Mouse (Mus musculus) retina, postnatal 1 day (tissue): ENCODE measurements at regions not wholly inside any gene's neighbourhood (a gene's known extent, or its start where the extent isn't known, plus 50 kb on each side); places are given as distances from the start of the nearest gene placed in this dataset.

Source experiments
- DNase-seq: peaks from one replicate; pipeline ENCODE4 v3.0.0-alpha.2; 2012

DNA sequence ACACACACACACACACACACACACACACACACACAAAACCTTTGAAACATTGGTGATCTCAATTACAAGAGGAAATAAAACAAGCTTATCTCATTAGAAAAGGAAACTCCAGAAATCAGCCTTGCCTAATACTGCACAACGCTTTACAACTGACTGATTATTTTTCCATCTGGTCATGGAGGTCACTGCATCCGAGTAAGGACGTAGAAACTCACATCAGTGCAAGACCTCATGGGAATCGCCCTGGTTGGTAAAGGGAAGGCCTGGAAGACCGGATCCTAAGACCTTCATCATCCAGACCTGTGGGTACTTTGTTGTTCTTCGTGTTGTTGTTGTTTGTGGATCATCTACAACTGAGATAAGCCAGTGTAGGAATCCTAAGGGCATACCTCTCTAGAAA lies 77.8 kb upstream of the Sestd1 start:
- no peak for DNase-seq

DNA sequence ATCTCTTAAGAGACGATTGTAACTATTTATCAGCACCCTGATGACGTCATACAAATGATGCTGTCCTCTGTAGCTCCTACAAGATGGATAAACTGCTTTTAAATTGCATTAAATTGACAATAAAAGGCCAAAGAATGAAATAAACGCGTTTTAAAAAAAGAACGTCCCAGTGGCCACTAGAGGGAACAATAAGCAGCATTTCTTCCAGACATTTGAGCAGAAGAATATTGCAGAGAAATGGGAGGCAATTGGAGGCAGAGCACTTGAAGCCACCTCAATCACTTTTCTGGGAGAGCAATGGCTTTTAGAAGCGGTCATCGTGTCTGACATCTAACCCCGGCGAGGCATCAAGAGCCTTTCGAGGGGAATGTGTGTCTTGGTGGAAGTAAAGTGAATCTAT lies 76.4 kb upstream of the Sestd1 start:
- DNase-seq = no peak

DNA sequence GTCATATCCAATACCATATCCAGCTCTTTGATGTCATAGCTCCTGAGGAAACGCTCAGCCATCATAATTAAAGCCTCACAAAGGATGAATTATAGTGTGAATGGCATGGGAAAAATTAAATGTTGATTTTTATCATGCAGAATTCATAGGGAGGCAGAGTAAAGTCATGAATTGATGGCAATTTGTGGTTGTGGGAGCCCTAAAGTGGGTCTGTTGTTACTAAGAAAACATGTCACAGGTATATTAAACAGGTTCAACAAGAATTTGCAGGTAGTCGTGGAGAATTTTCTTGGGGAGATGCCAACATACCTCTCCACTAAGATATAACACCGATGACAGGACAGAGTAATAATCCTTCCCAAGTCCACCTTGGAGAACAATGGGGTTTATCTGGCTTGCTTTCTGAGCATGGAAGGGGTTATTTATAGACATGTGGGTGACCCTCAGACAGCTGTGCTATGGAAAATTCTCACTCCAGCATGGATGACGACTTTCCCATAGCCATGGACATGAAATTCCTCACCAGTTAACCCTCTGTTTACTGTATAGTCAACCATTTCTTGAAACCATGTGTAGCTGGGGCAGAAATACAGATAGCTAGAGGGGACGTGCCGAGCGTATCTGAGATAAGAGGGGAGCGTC lies 71.7 kb upstream of the Sestd1 start:
- DNase-seq = no peak

DNA sequence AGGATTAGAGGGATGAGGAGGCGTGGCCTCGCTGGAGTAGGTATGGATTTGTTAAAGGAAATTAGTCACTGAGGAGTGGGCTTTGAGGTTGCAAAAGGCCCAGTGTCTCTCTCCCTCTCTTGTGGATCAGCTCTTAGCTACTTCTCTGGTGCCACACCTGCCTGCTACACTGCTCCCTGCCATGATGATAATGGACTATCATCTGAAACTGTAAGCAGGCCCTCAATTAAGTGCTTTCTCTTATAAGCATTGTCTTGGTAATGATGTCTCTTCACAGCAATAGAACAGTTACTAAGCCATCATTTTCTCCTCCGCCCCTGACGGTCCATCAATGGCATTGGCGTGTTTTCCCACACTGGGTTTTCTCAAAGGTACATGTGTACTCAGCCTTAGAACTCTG lies 66.6 kb upstream of the Sestd1 start:
- DNase-seq = no peak

DNA sequence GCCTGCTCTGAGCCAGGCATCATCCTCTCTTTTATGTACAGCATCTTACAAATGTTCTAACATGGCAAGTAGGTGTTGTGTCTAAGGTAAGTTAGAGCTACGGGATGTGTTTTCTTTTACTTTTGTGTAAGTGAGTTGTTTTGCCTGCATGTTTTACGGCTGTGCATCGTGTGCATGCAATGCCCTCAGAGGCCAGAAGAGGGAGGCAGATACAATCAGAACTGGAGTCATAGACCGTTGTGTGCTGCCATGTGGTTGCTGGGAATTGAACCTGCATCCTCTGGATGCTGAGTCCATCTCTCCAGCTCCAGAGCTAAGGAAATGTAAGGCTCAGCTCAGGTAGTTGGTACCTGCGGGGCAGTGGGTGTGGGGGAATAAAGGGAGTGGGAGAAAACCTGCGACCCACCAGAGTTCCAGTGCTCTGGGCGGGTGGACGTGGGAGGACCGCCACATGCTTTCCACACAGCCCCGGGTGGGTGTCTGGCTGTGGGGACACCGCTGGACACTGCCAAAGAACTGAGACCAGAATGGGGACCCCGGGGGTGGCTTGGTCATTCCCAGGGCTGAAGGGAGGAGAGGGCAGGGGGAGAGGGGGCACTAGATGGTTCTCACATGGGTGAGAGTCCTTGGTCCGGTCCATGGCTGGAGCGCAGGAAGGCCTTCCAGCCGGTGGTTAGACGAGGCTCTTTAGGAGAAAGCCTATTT lies 63.5 kb upstream of the Sestd1 start:
- no peak for DNase-seq

DNA sequence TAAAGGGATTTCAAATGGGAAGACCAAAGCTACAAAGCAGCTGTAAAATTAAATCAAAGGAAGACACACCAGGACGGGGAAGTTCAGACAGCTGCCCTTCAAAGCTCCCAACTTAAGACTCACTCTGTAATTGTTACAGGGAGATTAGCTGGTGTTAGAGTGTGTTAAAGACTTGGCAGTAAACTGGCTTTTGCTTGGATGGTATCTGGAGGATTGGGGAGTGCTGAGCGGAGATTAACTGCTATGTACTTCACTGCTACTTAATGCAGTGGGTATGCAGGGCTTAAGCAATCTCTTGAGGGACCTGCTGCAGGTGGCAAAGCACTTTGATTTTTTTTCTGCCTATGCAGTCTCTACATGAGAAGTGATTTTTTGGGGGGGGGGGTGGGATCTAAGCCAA lies 62.0 kb upstream of the Sestd1 start:
- peak; percentile 74 for DNase-seq

DNA sequence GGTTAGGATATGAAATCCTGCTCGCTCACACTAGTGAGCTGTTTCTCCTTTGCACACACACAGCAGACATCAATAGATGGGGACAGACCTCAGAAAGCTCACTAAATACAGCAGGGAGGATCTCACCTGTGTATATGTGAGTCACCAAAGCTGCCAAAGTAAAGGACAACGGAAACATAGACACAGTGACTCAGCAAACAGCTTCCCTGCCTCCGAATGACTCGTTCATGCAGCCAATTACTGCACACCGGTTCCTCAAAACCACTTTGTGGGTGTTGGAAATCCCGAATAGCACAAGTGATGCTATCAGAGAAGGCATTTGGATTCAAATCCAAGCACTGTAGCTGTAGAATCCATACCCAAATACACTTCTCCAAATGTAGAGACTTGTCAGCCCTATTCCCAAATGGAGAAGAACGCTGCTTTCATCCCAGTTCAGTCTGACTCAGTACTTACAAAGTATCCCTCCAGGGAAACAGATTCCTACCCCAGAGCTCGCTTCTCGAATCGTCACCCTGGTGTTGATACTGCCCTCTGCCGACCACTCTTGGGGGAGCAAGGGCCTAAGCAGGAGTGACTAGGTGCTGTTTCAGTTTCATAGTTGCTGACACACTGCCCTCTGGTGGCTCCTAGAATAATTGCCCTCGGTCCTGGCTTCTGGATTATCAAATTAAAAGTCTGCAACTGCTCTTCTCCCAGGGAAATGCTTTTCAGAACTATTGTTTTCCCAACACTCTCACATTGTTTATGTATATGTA lies 61.4 kb upstream of the Sestd1 start:
- DNase-seq = peak; percentile 93

DNA sequence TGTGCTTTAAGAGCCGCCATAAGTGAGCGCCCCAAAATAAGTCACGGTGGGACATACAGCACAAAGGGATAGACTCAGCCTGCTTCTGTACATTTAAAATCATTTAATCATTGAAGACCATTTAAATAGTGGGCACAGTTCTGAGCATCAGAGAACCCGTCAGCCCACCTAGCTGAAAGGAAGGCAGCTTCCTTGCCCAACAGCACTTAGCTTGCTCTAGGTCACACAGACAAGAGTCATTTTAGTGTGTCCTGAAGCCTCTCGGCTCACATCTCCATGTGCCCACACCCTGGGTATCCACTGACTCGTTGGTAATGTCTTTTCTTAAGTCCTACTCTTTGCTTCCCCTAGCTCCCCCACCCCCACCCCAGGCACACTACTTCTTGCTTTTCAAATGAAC lies 59.7 kb upstream of the Sestd1 start:
- no peak for DNase-seq

DNA sequence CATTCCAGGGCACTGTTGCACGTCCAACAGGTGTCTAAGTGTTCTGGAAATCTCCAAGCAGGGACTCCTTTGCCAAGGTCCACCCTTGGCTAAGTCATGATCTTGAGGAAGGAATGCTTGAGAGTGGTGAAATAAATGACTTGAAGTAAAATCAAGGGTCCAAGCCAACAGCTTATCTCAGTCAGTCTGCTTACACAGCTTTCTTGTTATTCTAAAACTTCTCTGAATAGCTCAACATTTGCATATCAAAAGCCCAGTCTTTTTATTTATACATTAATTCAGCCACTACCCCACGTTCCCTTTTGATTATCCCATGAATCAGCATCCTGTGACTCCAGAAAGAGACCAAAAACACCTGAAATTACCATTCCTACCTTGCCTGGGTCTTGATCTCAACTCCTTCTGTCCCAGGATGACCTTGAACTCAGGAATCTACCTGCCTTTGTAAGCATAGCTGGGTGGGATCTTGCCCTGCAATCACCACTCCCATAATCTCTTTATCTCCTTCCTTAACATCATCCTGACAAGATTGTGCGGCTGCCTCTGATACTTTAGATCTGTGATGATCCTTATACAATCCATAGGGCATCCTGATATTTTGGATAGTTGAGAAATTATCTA lies 57.5 kb upstream of the Sestd1 start:
- no peak for DNase-seq

DNA sequence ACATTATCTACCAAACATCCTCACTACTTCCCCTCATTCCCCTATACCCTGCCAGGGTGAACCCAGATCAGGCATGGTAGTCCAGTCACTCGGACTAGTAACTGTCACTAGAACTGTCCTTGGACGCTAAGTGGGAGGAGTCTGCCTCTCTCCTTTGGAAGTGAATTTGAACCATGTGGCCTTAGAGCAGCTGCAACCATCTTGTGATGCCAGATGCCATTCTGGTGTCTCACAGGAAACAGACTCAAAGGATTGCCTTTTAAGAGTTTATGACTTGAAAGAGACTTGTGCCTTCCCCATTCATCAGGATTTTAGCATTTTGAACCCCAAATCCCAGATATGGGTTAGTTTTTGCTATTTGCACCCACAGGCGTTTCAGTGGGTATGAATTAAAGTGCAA lies 56.9 kb upstream of the Sestd1 start:
- no peak for DNase-seq

DNA sequence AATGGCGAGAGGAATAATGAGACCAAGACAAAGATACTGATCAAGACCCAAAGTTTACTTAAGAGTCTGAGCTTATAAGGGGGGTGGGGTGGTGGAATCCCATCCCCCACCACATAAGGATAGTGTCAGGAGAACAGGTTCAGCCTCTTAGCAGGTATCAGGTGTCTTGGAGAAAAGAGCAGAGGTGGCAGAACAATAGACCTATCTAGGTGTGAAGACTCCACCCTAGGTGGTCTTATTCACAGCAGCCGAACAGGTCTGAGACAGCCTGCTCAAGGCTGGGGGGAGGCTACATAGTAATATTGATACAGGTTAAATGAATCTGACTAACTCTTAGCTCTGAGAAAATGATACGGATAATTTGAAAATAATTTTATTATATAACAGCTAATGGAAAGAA lies 56.4 kb upstream of the Sestd1 start:
- no peak for DNase-seq

DNA sequence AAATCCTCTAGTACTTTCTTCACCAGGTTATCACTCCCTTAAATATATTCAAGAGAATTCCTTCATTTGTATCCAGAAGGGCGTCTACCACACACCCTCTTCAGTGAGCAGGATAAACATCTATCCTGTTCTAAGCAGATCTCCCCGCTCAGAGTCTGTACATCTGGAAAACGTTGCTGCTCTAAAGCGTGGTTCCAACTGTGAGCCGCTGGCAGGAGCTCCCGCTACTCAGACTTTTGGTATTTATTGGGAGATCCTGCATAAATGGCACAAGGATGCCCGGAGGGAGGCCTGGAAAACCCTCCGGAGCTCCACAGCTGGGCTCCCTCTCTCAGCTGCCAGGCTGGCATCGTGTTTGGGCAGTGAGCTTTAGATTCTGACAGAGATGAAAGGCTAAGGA lies 54.3 kb upstream of the Sestd1 start:
- no peak for DNase-seq

DNA sequence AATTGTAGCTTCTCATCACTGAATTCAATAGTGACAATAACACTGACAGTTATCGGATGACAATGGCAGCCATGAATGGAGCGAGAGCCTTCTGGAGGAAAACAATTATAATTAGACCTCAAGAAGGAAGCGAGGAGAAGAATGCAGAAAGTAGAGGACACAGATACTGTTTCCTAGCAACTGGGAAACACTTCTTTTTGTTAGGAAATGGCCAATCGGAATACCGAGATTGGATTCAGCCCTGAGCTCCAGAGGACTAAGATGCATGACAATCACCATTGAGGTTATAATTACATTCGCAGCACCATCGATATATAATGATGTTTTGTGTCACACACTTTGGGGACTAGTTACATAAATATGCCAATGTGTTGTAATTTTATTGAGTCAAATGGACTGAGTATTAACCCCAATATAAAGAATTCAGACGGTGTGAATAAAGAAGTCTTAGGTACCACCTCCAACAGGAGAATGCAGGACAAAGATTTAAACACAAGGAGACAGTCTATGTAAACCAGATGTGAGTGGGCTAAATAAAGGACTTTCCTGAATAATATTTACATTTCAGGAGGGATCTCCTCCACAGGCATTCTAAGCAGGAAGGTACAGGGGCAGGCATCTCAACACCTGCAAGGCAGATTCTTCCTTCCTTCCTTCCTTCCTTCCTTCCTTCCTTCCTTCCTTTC lies 53.1 kb upstream of the Sestd1 start:
- DNase-seq = peak; percentile 49
